Mouse (Mus musculus) ES-E14 (cell line): ENCODE data around the gene Sh3gl1. TPM values are rescaled to one million over a fixed set of nuclear protein-coding genes. Genes with fewer than 3 reads are reported as not detected.

Experiments
- DNase-seq: peaks from one replicate; pipeline ENCODE4 v3.0.0-alpha.2; 2013; ENCODE audit warnings: low read depth, low spot score
- H3K27ac ChIP-seq: 2 replicates; pipeline ENCODE4 v1.5.1; 2012; ENCODE audit warnings: low read depth, mild to moderate bottlenecking, low read length, moderate library complexity, mixed read lengths; ENCODE audit not compliant: poor library complexity, insufficient read depth, severe bottlenecking
- H3K36me3 ChIP-seq: 2 replicates; pipeline ENCODE4 v1.6.1; 2012; ENCODE audit warnings: mild to moderate bottlenecking, low read length, moderate library complexity, mixed read lengths; ENCODE audit not compliant: control insufficient read depth, poor library complexity, insufficient read depth, severe bottlenecking
- H3K4me1 ChIP-seq, 2 experiments: fragments of 150-350 bp in 1 of 2; sonication (generic) in 1 of 2; 2 replicates each; pipeline ENCODE4 v1.6.1; 2012; ENCODE audit warnings: low read length in 2 of 2, mild to moderate bottlenecking in 1 of 2, mixed read lengths in 1 of 2; ENCODE audit not compliant: control insufficient read depth in 2 of 2, insufficient read depth in 2 of 2, poor library complexity in 1 of 2
- H3K4me3 ChIP-seq, 2 experiments: fragments of 150-350 bp in 1 of 2; sonication (generic) in 1 of 2; 2 replicates each; pipeline ENCODE4 v1.5.1; 2012; ENCODE audit warnings: low read length in 2 of 2, low read depth in 1 of 2, mild to moderate bottlenecking in 1 of 2, mixed read lengths in 1 of 2; ENCODE audit not compliant: insufficient read depth in 1 of 2, poor library complexity in 1 of 2, severe bottlenecking in 1 of 2
- H3K9ac ChIP-seq: 2 replicates; pipeline ENCODE4 v1.6.1; 2012; ENCODE audit warnings: low read depth, mild to moderate bottlenecking, low read length, mixed read lengths; ENCODE audit not compliant: poor library complexity, insufficient read depth, severe bottlenecking
- H3K9me3 ChIP-seq: fragments of 150-350 bp; sonication (generic); 2 replicates; pipeline ENCODE4 v1.6.1; 2012; ENCODE audit warnings: low read depth, mild to moderate bottlenecking, low read length; ENCODE audit not compliant: control insufficient read depth, insufficient read depth
- CHD2 ChIP-seq: IDR thresholded peaks from 2 replicates; pipeline ENCODE4 v1.6.1; 2014; ENCODE audit warnings: mild to moderate bottlenecking, low read depth, low read length, inconsistent platforms
- HCFC1 ChIP-seq: IDR thresholded peaks from 2 replicates; pipeline ENCODE4 v1.6.1; 2012; ENCODE audit warnings: low read length, inconsistent platforms, borderline replicate concordance; ENCODE audit not compliant: insufficient read depth
- MAFK ChIP-seq: IDR thresholded peaks from 2 replicates; pipeline ENCODE4 v1.6.1; 2014; ENCODE audit warnings: mild to moderate bottlenecking, low read depth, low read length, inconsistent platforms; ENCODE audit not compliant: insufficient read depth
- ZC3H11A ChIP-seq: IDR thresholded peaks from 2 replicates; pipeline ENCODE4 v1.6.1; 2012; ENCODE audit warnings: low read depth, mild to moderate bottlenecking, inconsistent platforms, low read length, borderline replicate concordance
- ZNF384 ChIP-seq: IDR thresholded peaks from 2 replicates; pipeline ENCODE4 v1.6.1; 2012; ENCODE audit warnings: low read depth, low read length, inconsistent platforms
- in situ Hi-C, 2 experiments: fragments of 600-800 bp; cut with MboI; formaldehyde crosslinking; loops; one replicate each; pipeline ENCODE4 v1.15.1; 2025; ENCODE audit warnings: low sequenced_read_pairs in 2 of 2, inconsistent platforms in 1 of 2; ENCODE audit not compliant: unreplicated experiment in 2 of 2
- total RNA-seq: library from RNA; depleted of rRNA; stranded (reverse); fragments of 300-350 nt; gene quantifications from 2 replicates; pipeline ENCODE4 v1.2.3, GENCODE M21; 2012

Sh3gl1 gene
- total RNA-seq, 1 experiment = 73.8 TPM

- no peak overlapping the region for H3K9ac ChIP-seq
- H3K4me1 ChIP-seq = peaks cover 0 to 11% of the 10 kb centered on the region in 2 experiments; a peak in 2 of 4 replicates
- no peak for TF ChIP-seq MAFK
- TF ChIP-seq HCFC1 = no peak
- TF ChIP-seq ZC3H11A = no peak
- peaks cover 8% of the 10 kb centered on the region for H3K36me3 ChIP-seq
- no peak overlapping the region for H3K4me3 ChIP-seq
- in situ Hi-C loops = no loop called here
- DNase-seq = no peak
- H3K27ac ChIP-seq = no peak overlapping the region
- no peaks in the 10 kb centered on the region for H3K9me3 ChIP-seq
These were observed 41.1 kb upstream of the Sh3gl1 start for GRCm38 (mm10) chr17:56077523-56077922.

DNA sequence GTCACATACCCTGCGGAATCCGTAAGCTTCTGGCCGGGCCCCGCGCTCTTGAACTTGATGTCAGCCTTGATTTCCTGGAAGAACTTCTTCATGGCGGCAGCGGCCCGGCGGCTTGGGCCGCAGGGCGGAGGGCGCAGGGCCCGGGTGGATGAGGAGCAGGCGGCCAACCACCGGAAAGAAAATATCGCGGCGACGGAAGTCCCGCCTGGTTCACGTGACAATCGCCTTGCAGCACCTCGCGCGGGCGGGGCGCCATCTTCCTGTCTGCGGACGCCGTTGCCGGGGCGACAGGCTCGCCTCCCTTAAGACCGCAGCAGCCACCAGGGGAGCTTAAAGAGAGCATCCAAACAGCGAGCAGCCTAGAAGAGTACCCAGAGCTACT lies 38.4 kb upstream of the Sh3gl1 start, which contains the start of gene Ubxn6:
TSS of gene Ubxn6 (minus strand) at position 202 of the 382 bp plus-strand sequence.
- Histone ChIP-seq H3K4me3 (peak within 1 kb of the TSS; percentile 85 to 88), H3K36me3 (peaks cover 24% of the 10 kb centered on the region), H3K9me3 (no peaks in the 10 kb centered on the region), H3K9ac (peak within 1 kb of the TSS; percentile 84), H3K4me1 (peaks cover 0 to 4% of the 10 kb centered on the region in 2 experiments; a peak in 1 of 4 replicates), H3K27ac (peak within 1 kb of the TSS; percentile 82)
- peak; percentile 94 for DNase-seq
- TF ChIP-seq CHD2 (0 out of 2 replicates have a peak, but pooled peaks have one; percentile 35), ZC3H11A (no peak), ZNF384 (no peak)
- in situ Hi-C loops = no loop called here

DNA sequence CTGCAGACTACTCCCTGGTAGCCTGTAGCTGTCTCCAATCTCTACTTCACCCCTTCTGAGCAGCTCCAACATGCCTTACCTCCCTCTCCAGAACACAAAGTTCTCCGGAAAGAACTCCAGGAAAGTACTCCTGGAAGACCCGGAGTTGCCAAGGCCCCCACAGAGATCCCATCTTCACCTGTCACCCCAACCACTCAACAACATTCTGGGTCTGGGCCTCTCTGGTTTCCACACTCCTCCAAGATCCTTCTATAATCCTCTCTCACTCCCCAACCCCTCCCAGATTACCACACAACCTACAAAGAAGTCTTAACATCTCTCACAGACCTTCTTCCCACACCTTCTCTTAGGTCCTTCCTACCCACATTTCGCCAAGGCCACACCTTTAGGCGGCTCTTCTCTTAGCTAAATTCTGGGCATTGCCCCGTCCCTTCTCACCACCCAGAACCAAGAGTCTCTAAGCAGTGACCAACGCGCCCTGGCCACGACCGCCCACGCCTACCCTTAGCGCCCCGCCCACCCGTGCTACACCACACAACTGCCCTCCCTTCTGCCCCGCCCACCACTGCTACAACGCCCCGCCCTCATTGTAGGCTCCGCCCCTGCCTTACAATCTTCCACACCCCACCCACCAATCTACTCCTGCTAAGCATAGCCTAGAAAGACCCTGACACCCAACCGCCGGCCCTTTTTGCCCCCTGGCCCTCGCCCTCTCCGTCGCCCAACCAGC lies 37.8 kb upstream of the Sh3gl1 start:
- TF ChIP-seq ZNF384 (no peak), MAFK (no peak), ZC3H11A (no peak), CHD2 (no peak), HCFC1 (no peak)
- H3K27ac ChIP-seq = peak overlapping the region; percentile 82
- peak overlapping the region; percentile 85 to 88 for H3K4me3 ChIP-seq
- peaks cover 29% of the 10 kb centered on the region for H3K36me3 ChIP-seq
- in situ Hi-C loops = no loop called here
- peaks cover 0 to 4% of the 10 kb centered on the region in 2 experiments; a peak in 1 of 4 replicates for H3K4me1 ChIP-seq
- H3K9me3 ChIP-seq = no peaks in the 10 kb centered on the region
- H3K9ac ChIP-seq = peak overlapping the region; percentile 84
- peak; percentile 96 for DNase-seq

GRCm38 (mm10) chr17:56072243-56072642 lies 35.8 kb upstream of the Sh3gl1 start:
- Histone ChIP-seq H3K27ac (no peak overlapping the region), H3K36me3 (peaks cover 49% of the 10 kb centered on the region), H3K4me1 (peaks cover 0 to 7% of the 10 kb centered on the region in 2 experiments; a peak in 1 of 4 replicates), H3K9ac (no peak overlapping the region), H3K4me3 (no peak overlapping the region), H3K9me3 (no peaks in the 10 kb centered on the region)
- TF ChIP-seq ZNF384 (no peak), MAFK (no peak), HCFC1 (no peak), CHD2 (no peak), ZC3H11A (no peak)
- in situ Hi-C loops = no loop called here
- DNase-seq = no peak
